In the genomic region with DNA sequence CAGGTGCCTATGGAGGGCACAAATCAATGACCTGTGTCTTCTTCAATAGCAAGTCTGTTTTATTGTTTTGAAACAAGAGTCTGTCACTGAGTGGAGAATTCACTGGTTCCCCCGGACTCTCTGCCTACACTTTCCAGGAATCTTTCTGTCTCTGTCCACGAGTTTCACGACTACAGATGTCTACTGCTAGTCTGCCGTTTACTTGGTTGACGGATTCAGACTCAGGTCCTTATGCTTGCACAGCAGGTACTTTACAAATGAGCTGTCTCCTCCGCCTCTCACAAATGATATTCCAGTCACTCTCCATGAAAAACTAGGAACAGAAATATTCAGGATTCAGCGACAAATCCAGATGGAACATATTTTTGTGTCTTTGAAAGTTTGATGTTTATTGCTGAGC, we compare ENCODE assay signal across 20 mouse cellular contexts. TPM values are rescaled to one million over a fixed set of nuclear protein-coding genes. Genes with fewer than 3 reads are reported as not detected.
"Had no signal": no experiment of that assay in that cellular context is flagged by ENCODE, and none has a peak within 500 bp of the region (broad histone marks: within the 10 kb centered on the region; RNA-seq: fewer than 3 reads in every experiment).

No protein-coding gene starts in this region.

- ATAC-seq: hindbrain, embryonic 16.5 days; inflammation-experienced regulatory T-cells, adult 6 months; intestine, embryonic 15.5 days; intestine, postnatal 0 days had no signal

- DNase-seq: gastrocnemius, adult 2 months; gastrocnemius, postnatal 10 days; gastrocnemius, postnatal 25 days; heart, adult 18-20 months; heart, postnatal 10 days; heart, postnatal 4 days; kidney, adult 18-20 months; kidney, adult 8-10 months; kidney, postnatal 10 days; kidney, postnatal 25 days; liver; liver, embryonic 13.5 days had no signal

RNA-seq across cellular contexts. Expression of a gene that starts 42.3 kb away (rescaled TPM):
- total RNA-seq: gastrocnemius, adult 2 months; gastrocnemius, postnatal 10 days; gastrocnemius, postnatal 25 days; gastrocnemius, postnatal 4 days; granulocyte monocyte progenitor cell, adult 5-6 weeks; heart, adult 18-20 months; heart, adult 8-10 months; heart, postnatal 10 days; heart, postnatal 25 days; heart, postnatal 4 days had no signal
